Mouse (Mus musculus) cortical plate, adult 2 months (tissue): ENCODE measurements around the gene Trmt112.

ENCODE experiments used
- CTCF ChIP-seq: fragments of 200-500 bp; IDR thresholded peaks from 2 replicates; pipeline ENCODE4 v1.5.1; 2011; ENCODE audit warnings: mild to moderate bottlenecking, control low read depth, low read length; ENCODE audit not compliant: insufficient read depth; ENCODE audit errors: extremely low read depth
- POLR2A ChIP-seq: fragments of 200-500 bp; IDR thresholded peaks from 2 replicates; pipeline ENCODE4 v1.6.1; 2011; ENCODE audit warnings: mild to moderate bottlenecking, low read length, control low read depth; ENCODE audit not compliant: insufficient read depth; ENCODE audit errors: extremely low read depth

DNA sequence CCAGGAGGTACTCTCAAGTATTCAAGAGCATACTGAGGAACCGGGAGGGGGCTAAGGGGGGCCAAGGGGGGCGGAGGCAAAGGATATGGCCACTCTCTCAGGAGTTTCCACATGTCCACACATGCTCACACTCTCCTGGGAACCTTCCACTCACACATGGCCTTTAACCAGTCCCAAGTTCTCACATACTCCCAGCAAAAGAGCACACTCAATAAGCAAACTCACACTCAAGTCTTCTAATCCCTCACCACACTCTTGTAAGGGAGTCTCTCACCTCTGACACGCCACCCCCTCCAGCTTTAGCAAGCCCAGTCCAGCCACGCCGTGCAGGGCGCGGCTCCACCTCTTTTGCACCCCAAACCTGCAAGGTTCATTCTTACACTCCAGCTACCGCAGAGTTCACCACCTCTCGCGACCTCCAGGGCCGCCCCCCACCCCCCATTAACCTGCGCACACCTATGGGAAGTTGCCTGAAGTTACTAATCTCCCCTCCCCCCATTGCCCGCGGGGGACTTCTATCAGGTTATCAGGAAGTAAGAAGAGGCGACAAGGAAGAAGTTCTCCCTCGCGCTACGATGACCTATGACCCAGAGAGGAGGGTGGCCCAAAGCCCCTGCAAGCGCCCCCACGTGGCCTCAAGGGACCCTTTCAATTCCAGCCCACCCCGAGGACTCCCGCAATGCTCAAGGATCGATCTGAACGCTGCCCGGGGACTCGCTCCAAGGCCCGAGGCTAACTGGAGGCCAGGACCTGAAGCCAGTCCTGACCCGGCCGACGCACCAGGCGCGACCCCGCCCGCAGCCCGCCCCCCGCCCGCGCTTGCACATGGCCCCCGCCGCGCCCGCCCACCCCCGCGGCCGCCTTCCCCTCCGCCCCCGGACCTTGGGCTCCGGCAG lies 11.5 kb downstream of the Trmt112 start:
- TF ChIP-seq POLR2A (no peak), CTCF (no peak)
